Mouse (Mus musculus) heart, postnatal 0 days (tissue): ENCODE data around the gene Mgat2. TPM values are rescaled to one million over a fixed set of nuclear protein-coding genes. Genes with fewer than 3 reads are reported as not detected.
A peak's percentile ranks its signal among the peaks of the same experiment; 100 is the strongest.
"Not testable (repeated sequence)": the region's sequence is repeated elsewhere in the genome, so short reads cannot be mapped to it uniquely, and the experiment has no call there.

Experiments
- ATAC-seq: fragments of 200-750 bp; cut with Nextera tagmentation; 2 replicates; pipeline ENCODE4 v1.8.0; 2017; ENCODE audit warnings: low read depth, moderate number of reproducible peaks, moderate library complexity; ENCODE audit not compliant: insufficient read depth
- DNase-seq: peaks from one replicate; pipeline ENCODE4 v3.0.0-alpha.2; 2016; ENCODE audit warnings: low spot score
- H3K27ac ChIP-seq: fragments of 300-500 bp; sonication (generic); 2 replicates; pipeline ENCODE4 v1.5.1; 2014; ENCODE audit warnings: low read depth, mild to moderate bottlenecking
- H3K27me3 ChIP-seq: fragments of 300-500 bp; sonication (generic); 2 replicates; pipeline ENCODE4 v1.6.1; 2014; ENCODE audit warnings: low read length, mixed read lengths; ENCODE audit not compliant: control insufficient read depth, insufficient read depth
- H3K36me3 ChIP-seq: fragments of 300-500 bp; sonication (generic); replicated peaks from 2 replicates; pipeline ENCODE4 v1.6.1; 2014; ENCODE audit warnings: low read length, mixed read lengths; ENCODE audit not compliant: control insufficient read depth, insufficient read depth
- H3K4me1 ChIP-seq: fragments of 300-500 bp; sonication (generic); 2 replicates; pipeline ENCODE4 v1.6.1; 2014; ENCODE audit warnings: antibody characterized with exemption; ENCODE audit not compliant: control insufficient read depth, insufficient read depth
- H3K4me2 ChIP-seq: fragments of 300-500 bp; sonication (generic); 2 replicates; pipeline ENCODE4 v1.6.1; 2014; ENCODE audit warnings: low read depth, mild to moderate bottlenecking, low read length, moderate library complexity
- H3K4me3 ChIP-seq: fragments of 300-500 bp; sonication (generic); 2 replicates; pipeline ENCODE4 v1.5.1; 2014; ENCODE audit warnings: low read depth, low read length
- H3K9ac ChIP-seq: fragments of 300-500 bp; sonication (generic); replicated peaks from 2 replicates; pipeline ENCODE4 v1.6.1; 2014; ENCODE audit warnings: low read depth, low read length, mixed read lengths
- H3K9me3 ChIP-seq: fragments of 300-500 bp; sonication (generic); replicated peaks from 2 replicates; pipeline ENCODE4 v1.6.1; 2016; ENCODE audit warnings: low read length; ENCODE audit not compliant: control insufficient read depth
- CTCF ChIP-seq: IDR thresholded peaks from 2 replicates; pipeline ENCODE4 v1.5.1; 2016; ENCODE audit warnings: antibody characterized with exemption, control low read depth, low read depth
- EP300 ChIP-seq: IDR thresholded peaks from 2 replicates; pipeline ENCODE4 v1.6.1; 2016; ENCODE audit warnings: antibody characterized with exemption, low read depth
- whole genome bisulfite sequencing: fragments of 180-500 bp; shearing (Covaris S2); extraction: QIAGEN DNeasy Blood & Tissue Kit; methylation state at CpG from one replicate; pipeline ENCODE4 v1.1.7; 2014; 5-methylcytosine and 5-hydroxymethylcytosine counted together
- polyA plus RNA-seq: library from polyadenylated mRNA; unstranded; fragments of >200 nt; fragmentation: Nextera tagmentation; extraction: Ambion mirVana; gene quantifications from 2 replicates; pipeline ENCODE4 v1.2.1, GENCODE M21; 2015
- total RNA-seq: library from RNA; depleted of rRNA; stranded (reverse); fragments of >200 nt; gene quantifications from 2 replicates; pipeline ENCODE4 v1.2.3, GENCODE M21; 2014; ENCODE audit warnings: low replicate concordance

The Mgat2 gene
- total and polyA plus RNA-seq, 2 experiments from 2014 or later, result 28.2 to 43.1 TPM

- H3K27me3 ChIP-seq, H3K4me1 ChIP-seq, H3K9me3 ChIP-seq: not testable (repeated sequence)
- Histone ChIP-seq H3K4me2 (peak within 1 kb of the TSS; percentile 86), H3K9ac (peak within 1 kb of the TSS; percentile 83), H3K36me3 (peaks cover 22% of the 10 kb centered on the region), H3K4me3 (peak within 1 kb of the TSS; percentile 72), H3K27ac (peak within 1 kb of the TSS; percentile 94)
- DNase-seq (peak; percentile 98), ATAC-seq (peak; percentile 99)
- peak; percentile 51; the same call in 1 of the 2 replicates for TF ChIP-seq EP300
- WGBS, result under 1% methylated on average over 57 of the region's 68 CpGs
Observed at GRCm38 (mm10) chr12:69158765-69159577, 25.0 kb upstream of the Mgat2 start, which contains the start of gene Rps29. TSS of gene Rps29 (minus strand) at chr12:69159186.

- ATAC-seq, result peak; percentile 3; the same call in 1 of the 2 replicates
- TF ChIP-seq EP300, result 0 out of 2 replicates have a peak, but pooled peaks have one; percentile 11
- peak; percentile 77 for TF ChIP-seq CTCF
- 4% methylated on average over 9 of the region's 9 CpGs for WGBS
Observed at GRCm38 (mm10) chr12:69159578-69159940, 24.4 kb upstream of the Mgat2 start.

GRCm38 (mm10) chr12:69160677-69161076 is 23.3 kb upstream of the Mgat2 start:
- not testable (repeated sequence) for DNase-seq, ATAC-seq, H3K4me2 ChIP-seq, H3K27me3 ChIP-seq, H3K4me1 ChIP-seq, H3K9me3 ChIP-seq, H3K27ac ChIP-seq, H3K9ac ChIP-seq, H3K4me3 ChIP-seq
- H3K36me3 ChIP-seq, result peaks cover 22% of the 10 kb centered on the region
- WGBS, result 82% methylated on average over 2 of the region's 2 CpGs

More at GRCm38 (mm10) chr12:69159578-69159940, 24.4 kb upstream of the Mgat2 start:
- peaks cover 22% of the 10 kb centered on the region for H3K36me3 ChIP-seq
- no peaks in the 10 kb centered on the region for H3K27me3 ChIP-seq
- H3K27ac ChIP-seq, result peak overlapping the region; percentile 59
- no peaks in the 10 kb centered on the region for H3K9me3 ChIP-seq
- H3K4me1 ChIP-seq, result peaks cover 8% of the 10 kb centered on the region
- H3K4me3 ChIP-seq, result peak overlapping the region; percentile 26; the same call in 1 of the 2 replicates
- H3K4me2 ChIP-seq, result no peak overlapping the region
- peak; percentile 81 for DNase-seq
- no peak overlapping the region for H3K9ac ChIP-seq

- WGBS, result 78% methylated on average over 4 of the region's 4 CpGs
- not testable (repeated sequence) for ATAC-seq, H3K36me3 ChIP-seq
Observed at GRCm38 (mm10) chr12:69163586-69163985, 20.4 kb upstream of the Mgat2 start.

GRCm38 (mm10) chr12:69164904-69165303 is 19.1 kb upstream of the Mgat2 start:
- ATAC-seq (no peak), DNase-seq (no peak)
- Histone ChIP-seq H3K9me3 (no peaks in the 10 kb centered on the region), H3K36me3 (no peaks in the 10 kb centered on the region), H3K4me2 (no peak overlapping the region), H3K27ac (no peak overlapping the region), H3K9ac (no peak overlapping the region), H3K4me1 (peaks cover 13% of the 10 kb centered on the region; the same call in 1 of the 2 replicates), H3K27me3 (no peaks in the 10 kb centered on the region), H3K4me3 (no peak overlapping the region)
- 59% methylated on average over 3 of the region's 3 CpGs for WGBS
- TF ChIP-seq CTCF, result no peak
- no peak for TF ChIP-seq EP300

More at GRCm38 (mm10) chr12:69163586-69163985, 20.4 kb upstream of the Mgat2 start:
- not testable (repeated sequence) for H3K9me3 ChIP-seq, H3K9ac ChIP-seq, H3K4me1 ChIP-seq, H3K4me2 ChIP-seq, H3K27me3 ChIP-seq, DNase-seq, H3K27ac ChIP-seq, H3K4me3 ChIP-seq

- H3K27me3 ChIP-seq, H3K36me3 ChIP-seq, H3K4me2 ChIP-seq, H3K9me3 ChIP-seq, ATAC-seq, H3K4me3 ChIP-seq, H3K27ac ChIP-seq, DNase-seq, H3K9ac ChIP-seq: not testable (repeated sequence)
- H3K4me1 ChIP-seq, result peaks cover 13% of the 10 kb centered on the region; the same call in 1 of the 2 replicates
- 66% methylated on average over 8 of the region's 8 CpGs for WGBS
Observed at GRCm38 (mm10) chr12:69166861-69167581, 16.9 kb upstream of the Mgat2 start.
